Mouse (Mus musculus) bone marrow macrophage, adult 2 months (primary cell): ENCODE results near the gene Ptpn7.

Experiments used
- CTCF ChIP-seq: IDR thresholded peaks from 2 replicates; pipeline ENCODE4 v1.5.1; 2012; ENCODE audit warnings: low read depth, mild to moderate bottlenecking, low read length, moderate library complexity
- POLR2A ChIP-seq: IDR thresholded peaks from 2 replicates; pipeline ENCODE4 v1.6.1; 2012; ENCODE audit warnings: mild to moderate bottlenecking, low read depth, low read length, borderline replicate concordance

GRCm38 (mm10) chr1:135087414-135087813 lies 45.1 kb upstream of the Ptpn7 start:
- TF ChIP-seq CTCF (no peak), POLR2A (no peak)
